Mouse (Mus musculus) brain, adult 2 months (tissue): ENCODE measurements around the gene Dusp10.
A peak's percentile ranks its signal among the peaks of the same experiment; 100 is the strongest.

Source experiments
- DNase-seq: peaks from one replicate; pipeline ENCODE4 v3.0.0; 2011; ENCODE audit warnings: low read depth, low spot score

Gene Dusp10

GRCm38 (mm10) chr1:184013106-184013505, at the start of gene Dusp10:
TSS of gene Dusp10 (plus strand) at chr1:184013302.
- DNase-seq: no peak

- no peak for DNase-seq
Observed at GRCm38 (mm10) chr1:183965341-183965740, 47.8 kb upstream of the Dusp10 start.

GRCm38 (mm10) chr1:183969265-183969664, 43.8 kb upstream of the Dusp10 start:
- DNase-seq: peak; percentile 10

- peak; percentile 16 for DNase-seq
Observed at GRCm38 (mm10) chr1:183979814-183980243, 33.3 kb upstream of the Dusp10 start.

GRCm38 (mm10) chr1:183982108-183982507, 31.0 kb upstream of the Dusp10 start:
- DNase-seq: peak; percentile 85

- DNase-seq: no peak
Observed at GRCm38 (mm10) chr1:183987711-183988245, 25.3 kb upstream of the Dusp10 start.

GRCm38 (mm10) chr1:183991921-183992320, 21.2 kb upstream of the Dusp10 start:
- no peak for DNase-seq

DNA sequence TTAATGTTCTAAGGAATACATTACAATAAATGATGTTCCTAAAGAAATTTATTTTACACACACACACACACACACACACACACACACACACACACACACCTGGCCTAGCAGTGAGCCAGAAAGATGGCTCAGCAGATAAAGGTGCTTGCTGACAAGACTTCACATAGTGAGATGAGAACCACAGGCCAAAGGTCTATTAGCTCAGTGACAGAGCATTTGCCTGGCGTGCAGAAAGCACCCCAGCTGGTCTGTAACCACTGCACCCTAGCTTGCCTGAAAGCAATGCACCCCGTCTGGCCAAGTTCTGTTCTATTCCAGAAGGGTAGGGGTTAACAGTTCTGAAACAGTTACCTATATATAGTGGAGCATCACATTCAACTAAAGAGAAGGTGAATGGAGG, 15.9 kb upstream of the Dusp10 start:
- DNase-seq: no peak

DNA sequence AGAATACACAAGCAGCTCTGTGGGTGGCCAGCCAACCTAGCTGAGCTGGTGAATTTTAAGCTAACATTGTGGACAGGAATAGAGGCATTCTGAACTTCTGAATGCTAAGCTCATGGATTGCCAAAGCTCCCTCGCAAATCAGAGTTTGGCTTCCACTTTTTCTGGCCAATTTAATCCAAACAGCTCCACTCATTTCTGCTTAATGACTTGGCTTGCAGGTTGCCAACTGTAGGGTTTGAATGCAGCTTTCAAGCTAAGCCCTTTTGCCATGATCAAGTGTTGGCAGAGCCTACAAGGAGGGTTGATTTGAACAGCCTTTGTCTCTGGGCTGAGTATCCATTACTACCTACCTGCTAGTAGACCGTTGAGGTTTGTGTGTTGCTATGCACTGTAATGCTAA, 10.6 kb upstream of the Dusp10 start:
- peak; percentile 24 for DNase-seq

DNA sequence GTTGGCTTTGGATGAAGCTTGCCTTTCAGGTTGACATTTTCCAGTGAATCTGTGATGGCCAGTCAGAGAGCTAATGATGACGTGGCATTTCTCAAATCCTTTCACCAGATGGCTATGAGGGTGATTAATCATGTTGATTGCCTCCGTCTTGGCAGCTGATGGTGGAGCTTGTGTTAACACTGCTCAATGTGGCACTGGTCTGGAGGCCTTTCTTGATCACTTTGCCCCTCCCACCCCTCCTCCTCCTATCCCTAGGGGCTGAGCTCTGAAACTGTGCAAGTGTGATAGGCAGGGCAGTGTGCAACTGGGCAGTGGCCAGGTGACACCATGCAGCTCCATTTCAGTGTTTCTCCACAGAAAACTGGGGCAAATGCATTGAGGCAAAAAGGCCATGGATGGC, 8.8 kb upstream of the Dusp10 start:
- DNase-seq: peak; percentile 18

GRCm38 (mm10) chr1:184005315-184006058, 7.6 kb upstream of the Dusp10 start:
- no peak for DNase-seq

- no peak for DNase-seq
Observed at GRCm38 (mm10) chr1:184006086-184006485, 7.0 kb upstream of the Dusp10 start.

DNA sequence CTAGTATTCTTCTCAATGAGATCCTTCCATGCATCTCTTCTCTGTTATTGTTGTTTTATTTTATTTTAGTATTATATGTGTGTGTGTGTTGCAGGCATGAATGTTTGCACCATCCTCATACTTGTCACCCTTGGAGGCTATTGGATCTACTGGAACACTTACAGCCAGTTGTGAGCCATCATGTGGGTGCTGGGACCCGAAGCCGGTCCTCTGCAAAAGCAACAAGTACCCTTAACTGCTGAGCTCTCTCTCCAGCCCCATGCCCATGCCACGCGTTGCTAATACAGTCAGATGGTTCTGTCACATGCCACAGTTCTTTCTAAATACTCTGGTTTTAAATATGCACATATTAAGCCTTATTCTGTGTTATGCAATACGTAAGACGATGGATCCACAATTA, 1.8 kb upstream of the Dusp10 start:
- DNase-seq: no peak

GRCm38 (mm10) chr1:184014091-184014490, 989 bp downstream of the Dusp10 start:
- DNase-seq: no peak

- DNase-seq: no peak
Observed at GRCm38 (mm10) chr1:184015995-184016730, 3.1 kb downstream of the Dusp10 start.

GRCm38 (mm10) chr1:184017606-184018005, 4.5 kb downstream of the Dusp10 start:
- DNase-seq: no peak

DNA sequence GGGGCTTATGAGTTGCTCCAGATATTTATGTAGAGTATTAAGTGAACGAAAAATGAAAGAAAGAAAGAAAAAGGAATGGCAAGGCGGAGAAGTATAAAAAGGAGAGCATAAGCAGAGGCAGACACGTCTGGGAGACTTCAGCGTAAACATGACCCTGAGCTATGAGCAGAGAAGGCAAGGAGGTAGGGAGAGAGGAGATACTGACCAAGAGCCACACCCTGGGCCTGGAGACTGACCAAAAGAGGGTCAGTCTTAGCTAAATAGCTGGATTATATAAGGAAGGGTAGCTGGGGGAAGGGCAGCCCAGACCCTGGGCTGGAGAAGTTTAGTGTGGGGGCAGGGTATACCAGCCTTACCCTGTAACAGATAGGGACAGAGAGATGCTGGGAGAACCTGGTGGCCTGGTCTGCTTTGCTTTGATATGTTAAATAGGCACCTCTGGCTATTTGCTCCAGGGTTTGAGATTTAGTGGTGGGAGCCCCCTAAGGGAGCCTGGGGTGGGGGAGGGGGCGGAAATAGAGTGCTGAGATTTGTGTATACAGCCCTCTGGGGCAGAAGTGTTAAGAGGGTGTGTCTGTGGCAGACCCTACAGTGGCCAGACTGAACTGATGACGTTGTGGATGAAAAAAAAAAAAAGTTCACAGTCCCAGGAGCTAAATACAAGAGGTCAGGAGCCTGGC, 6.1 kb downstream of the Dusp10 start:
- DNase-seq: no peak

DNA sequence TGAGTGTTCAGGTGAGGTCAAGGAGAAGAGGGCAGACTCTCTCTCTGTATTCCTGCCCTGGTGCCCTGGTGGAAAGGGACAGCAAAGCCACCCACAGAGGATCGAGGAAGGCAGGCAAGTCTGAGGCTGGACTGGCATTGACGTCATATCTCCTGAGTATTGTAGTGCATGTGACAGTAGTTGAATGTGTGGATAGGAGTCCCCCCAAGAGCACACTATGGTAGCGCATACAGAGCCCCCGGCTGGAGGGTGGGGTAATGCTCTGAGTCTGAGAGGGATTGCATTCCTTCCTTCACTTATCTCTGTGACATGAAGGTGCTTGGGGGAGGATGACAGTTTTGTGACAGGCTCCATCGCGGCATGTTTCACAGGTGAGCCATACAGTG, 6.6 kb downstream of the Dusp10 start:
- no peak for DNase-seq

- no peak for DNase-seq
Observed at GRCm38 (mm10) chr1:184023971-184024370, 10.9 kb downstream of the Dusp10 start.

DNA sequence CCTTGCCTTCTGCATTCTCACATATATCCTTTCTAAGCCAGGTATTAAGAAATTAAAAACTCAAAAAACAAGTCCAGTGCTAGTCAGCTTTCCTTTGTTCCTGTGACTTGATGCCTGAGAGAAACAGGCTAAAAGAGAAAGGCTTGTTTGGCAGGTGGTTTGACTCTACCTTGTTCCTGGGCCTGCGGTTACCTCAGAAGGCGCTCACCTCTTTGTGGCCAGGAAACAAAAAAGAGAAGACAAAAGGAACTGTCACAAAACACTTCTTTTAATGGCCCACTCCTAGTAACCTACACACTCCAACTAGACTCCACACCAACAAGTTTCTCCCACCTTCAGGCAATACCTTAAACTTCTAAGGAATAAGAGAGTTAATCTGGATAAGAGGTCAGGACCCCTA, 11.5 kb downstream of the Dusp10 start:
- DNase-seq: no peak

- no peak for DNase-seq
Observed at GRCm38 (mm10) chr1:184025079-184025478, 12.0 kb downstream of the Dusp10 start.

DNA sequence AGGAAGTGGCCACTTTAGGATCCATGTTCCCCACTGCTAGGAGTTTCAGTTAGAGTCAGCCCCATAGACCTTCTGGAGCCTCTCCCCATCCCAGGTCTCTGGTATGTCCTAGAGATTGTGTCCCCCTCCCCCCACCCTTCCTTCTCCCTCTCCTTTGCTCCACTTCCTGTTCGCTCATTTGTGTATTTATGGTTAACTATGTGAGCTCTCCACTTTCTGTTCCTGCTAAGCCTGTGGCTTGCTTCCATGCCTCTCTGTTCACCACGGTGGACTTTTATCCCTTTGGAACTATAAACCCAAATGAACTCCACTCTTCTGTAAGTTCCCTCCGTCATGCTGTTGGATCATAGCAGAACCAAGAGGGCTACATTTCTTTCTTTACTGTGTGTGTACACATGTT, 13.9 kb downstream of the Dusp10 start:
- DNase-seq: no peak
